Mouse (Mus musculus): ENCODE results near the gene Plekha5. TPM values are rescaled to one million over a fixed set of nuclear protein-coding genes. Genes with fewer than 3 reads are reported as not detected.
A peak's percentile ranks its signal among the peaks of the same experiment; 100 is the strongest.

Gene Plekha5
- polyA plus RNA-seq, 1 experiment from 2014 or later: 62.1 TPM

GRCm38 (mm10) chr6:140614711-140615110 lies 190.9 kb downstream of the Plekha5 start:
- Histone ChIP-seq H3K27ac (ENCODE audit: low read depth) (no peak overlapping the region), H3K9me3 (ENCODE audit: control insufficient read depth, low read length) (no peaks in the 10 kb centered on the region), H3K4me2 (ENCODE audit: low read length) (no peak overlapping the region), H3K9ac (ENCODE audit: low read length) (no peak overlapping the region), H3K4me3 (ENCODE audit: low read depth, low read length) (no peak overlapping the region), H3K4me1 (replicated peaks; ENCODE audit: control insufficient read depth, insufficient read depth, low read length) (no peaks in the 10 kb centered on the region), H3K36me3 (ENCODE audit: control insufficient read depth, insufficient read depth, low read length) (no peaks in the 10 kb centered on the region), H3K27me3 (replicated peaks; ENCODE audit: control insufficient read depth, insufficient read depth, low read length) (no peaks in the 10 kb centered on the region)
- ATAC-seq (replicated peaks; ENCODE audit: low FRiP score, low TSS enrichment, low read depth): no peak
- DNase-seq (ENCODE audit: low spot score): no peak
- WGBS: 85% methylated on average over 11 of the region's 11 CpGs

DNA sequence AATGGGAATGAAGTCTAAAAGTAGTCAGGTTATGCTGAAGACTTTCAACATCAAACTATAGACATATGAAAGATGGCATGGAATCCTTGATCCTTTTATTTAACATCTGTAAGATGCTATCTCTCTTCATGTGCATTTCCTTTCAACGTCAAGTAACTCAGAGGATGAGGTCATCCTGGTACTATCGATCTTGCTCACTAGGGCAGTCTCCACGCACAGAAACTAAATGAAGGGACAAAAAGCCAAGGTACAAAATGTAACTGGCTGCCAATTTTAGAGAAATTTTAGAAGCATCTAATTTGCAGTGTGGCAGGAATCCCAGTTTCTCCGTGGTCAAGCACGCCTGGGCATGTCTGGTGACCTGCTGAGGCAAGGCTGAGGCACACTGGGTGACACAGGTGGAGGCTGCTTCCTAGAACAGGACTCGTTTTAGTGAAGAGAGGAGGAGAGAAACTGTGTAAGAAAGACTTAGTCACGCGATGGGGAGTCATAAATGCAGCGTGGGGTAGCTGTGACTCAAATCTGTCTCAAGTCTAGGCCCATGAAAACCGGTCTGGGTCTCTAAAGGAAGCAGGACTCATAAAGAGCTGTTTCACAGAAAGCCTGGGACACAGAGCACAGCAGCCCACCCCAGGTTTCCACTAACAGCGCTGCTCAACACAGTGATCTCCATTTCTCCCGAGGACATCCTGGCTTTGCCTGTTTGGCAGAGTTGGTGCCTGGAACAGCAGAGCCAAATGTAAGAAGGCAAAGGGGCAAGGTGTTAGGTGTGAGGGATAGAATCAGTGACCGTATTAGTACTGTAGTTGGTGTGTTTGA lies 196.9 kb downstream of the Plekha5 start:
- Histone ChIP-seq H3K27ac (ENCODE audit: low read depth) (no peak overlapping the region), H3K4me1 (replicated peaks; ENCODE audit: control insufficient read depth, insufficient read depth, low read length) (peaks cover 11% of the 10 kb centered on the region), H3K9me3 (ENCODE audit: control insufficient read depth, low read length) (no peaks in the 10 kb centered on the region), H3K9ac (ENCODE audit: low read length) (no peak overlapping the region), H3K27me3 (replicated peaks; ENCODE audit: control insufficient read depth, insufficient read depth, low read length) (no peaks in the 10 kb centered on the region), H3K4me2 (ENCODE audit: low read length) (no peak overlapping the region), H3K36me3 (ENCODE audit: control insufficient read depth, insufficient read depth, low read length) (no peaks in the 10 kb centered on the region), H3K4me3 (ENCODE audit: low read depth, low read length) (no peak overlapping the region)
- DNase-seq (ENCODE audit: low spot score) (no peak), ATAC-seq (replicated peaks; ENCODE audit: low FRiP score, low TSS enrichment, low read depth) (no peak)
- WGBS: 68% methylated on average over 13 of the region's 13 CpGs

DNA sequence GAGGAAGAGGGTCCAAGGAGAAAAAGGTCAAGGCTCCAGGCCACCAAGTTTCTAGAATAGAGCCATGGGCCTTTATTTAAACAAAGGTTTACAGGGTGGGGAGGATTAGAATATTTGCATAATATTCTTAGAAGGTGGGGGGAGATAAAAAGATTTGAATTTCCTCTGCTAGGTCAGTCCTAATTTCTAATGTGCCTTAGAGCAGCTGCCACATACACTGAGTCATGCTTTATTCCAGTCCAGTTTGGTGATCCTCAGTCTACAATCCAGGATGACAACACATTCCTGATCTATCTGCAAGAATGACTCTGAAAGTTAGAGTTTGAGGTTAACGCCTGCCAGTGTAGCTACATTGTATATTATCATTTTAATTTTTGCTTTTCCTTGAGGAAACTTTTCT lies 197.8 kb downstream of the Plekha5 start:
- H3K9ac ChIP-seq (ENCODE audit: low read length): no peak overlapping the region
- DNase-seq (ENCODE audit: low spot score) (no peak), ATAC-seq (replicated peaks; ENCODE audit: low FRiP score, low TSS enrichment, low read depth) (no peak)
- H3K4me1 ChIP-seq (replicated peaks; ENCODE audit: control insufficient read depth, insufficient read depth, low read length): peaks cover 20% of the 10 kb centered on the region
- no peak overlapping the region for H3K4me2 ChIP-seq (ENCODE audit: low read length)
- no peak overlapping the region for H3K4me3 ChIP-seq (ENCODE audit: low read depth, low read length)
- no peak overlapping the region for H3K27ac ChIP-seq (ENCODE audit: low read depth)
- no peaks in the 10 kb centered on the region for H3K36me3 ChIP-seq (ENCODE audit: control insufficient read depth, insufficient read depth, low read length)
- no peaks in the 10 kb centered on the region for H3K9me3 ChIP-seq (ENCODE audit: control insufficient read depth, low read length)
- no peaks in the 10 kb centered on the region for H3K27me3 ChIP-seq (replicated peaks; ENCODE audit: control insufficient read depth, insufficient read depth, low read length)
- WGBS: 93% methylated on average over 1 of the region's 1 CpGs

DNA sequence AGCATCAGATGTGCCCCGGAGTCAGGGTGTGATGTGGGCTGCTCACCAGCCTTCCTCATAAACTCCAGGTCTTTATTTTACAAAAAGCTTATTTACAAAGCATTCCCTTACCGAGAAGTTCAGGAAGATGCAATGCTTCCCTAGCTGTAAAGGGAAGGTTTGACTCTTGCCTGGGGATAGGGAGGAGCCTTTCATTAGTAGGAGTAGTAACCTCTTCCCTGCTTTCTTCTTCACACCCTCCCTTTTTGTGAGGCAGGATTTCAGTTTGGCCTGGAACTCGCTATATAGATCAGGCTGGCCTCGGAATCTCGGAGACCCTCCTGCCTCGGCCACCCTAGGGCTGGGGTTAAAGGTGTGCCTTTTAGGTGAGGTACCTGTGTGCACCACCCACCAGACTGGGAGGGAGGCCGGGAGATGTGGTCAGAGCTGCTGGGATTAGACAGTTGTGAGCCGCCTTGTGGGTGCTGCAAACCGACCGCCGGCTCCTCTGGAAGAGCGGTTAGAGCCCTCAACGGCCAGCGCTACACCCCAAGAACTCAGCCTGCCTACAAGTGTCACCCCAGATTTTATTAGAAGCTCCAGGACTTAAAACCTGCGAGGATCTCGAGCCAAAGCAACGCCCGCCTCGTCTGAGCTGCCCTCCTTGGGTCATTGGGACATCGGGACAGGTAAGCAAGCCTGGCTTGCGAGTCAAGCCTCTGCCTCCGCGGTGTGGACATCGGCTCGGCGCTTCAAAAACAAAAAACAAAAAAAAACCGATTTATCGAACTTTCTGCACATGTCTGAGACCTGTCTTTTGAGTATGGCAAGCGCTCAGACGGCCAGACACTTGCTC lies 198.8 kb downstream of the Plekha5 start, which contains the start of gene Aebp2:
Gene Aebp2 (plus strand): TSS at position 273 of the 835 bp plus-strand sequence.
- H3K9me3 ChIP-seq (ENCODE audit: control insufficient read depth, low read length): no peaks in the 10 kb centered on the region
- no peak for DNase-seq (ENCODE audit: low spot score)
- peak within 1 kb of the TSS; percentile 94 for H3K9ac ChIP-seq (ENCODE audit: low read length)
- H3K4me3 ChIP-seq (ENCODE audit: low read depth, low read length): peak within 1 kb of the TSS; percentile 98
- peak within 1 kb of the TSS; percentile 93 for H3K27ac ChIP-seq (ENCODE audit: low read depth)
- peak within 1 kb of the TSS; percentile 50 for H3K4me2 ChIP-seq (ENCODE audit: low read length)
- no peaks in the 10 kb centered on the region for H3K27me3 ChIP-seq (replicated peaks; ENCODE audit: control insufficient read depth, insufficient read depth, low read length)
- ATAC-seq (replicated peaks; ENCODE audit: low FRiP score, low TSS enrichment, low read depth): 0 out of 2 replicates have a peak, but pooled peaks have one; percentile 0
- H3K4me1 ChIP-seq (replicated peaks; ENCODE audit: control insufficient read depth, insufficient read depth, low read length): peaks cover 24% of the 10 kb centered on the region
- no peaks in the 10 kb centered on the region for H3K36me3 ChIP-seq (ENCODE audit: control insufficient read depth, insufficient read depth, low read length)
- WGBS: 38% methylated on average over 30 of the region's 30 CpGs

DNA sequence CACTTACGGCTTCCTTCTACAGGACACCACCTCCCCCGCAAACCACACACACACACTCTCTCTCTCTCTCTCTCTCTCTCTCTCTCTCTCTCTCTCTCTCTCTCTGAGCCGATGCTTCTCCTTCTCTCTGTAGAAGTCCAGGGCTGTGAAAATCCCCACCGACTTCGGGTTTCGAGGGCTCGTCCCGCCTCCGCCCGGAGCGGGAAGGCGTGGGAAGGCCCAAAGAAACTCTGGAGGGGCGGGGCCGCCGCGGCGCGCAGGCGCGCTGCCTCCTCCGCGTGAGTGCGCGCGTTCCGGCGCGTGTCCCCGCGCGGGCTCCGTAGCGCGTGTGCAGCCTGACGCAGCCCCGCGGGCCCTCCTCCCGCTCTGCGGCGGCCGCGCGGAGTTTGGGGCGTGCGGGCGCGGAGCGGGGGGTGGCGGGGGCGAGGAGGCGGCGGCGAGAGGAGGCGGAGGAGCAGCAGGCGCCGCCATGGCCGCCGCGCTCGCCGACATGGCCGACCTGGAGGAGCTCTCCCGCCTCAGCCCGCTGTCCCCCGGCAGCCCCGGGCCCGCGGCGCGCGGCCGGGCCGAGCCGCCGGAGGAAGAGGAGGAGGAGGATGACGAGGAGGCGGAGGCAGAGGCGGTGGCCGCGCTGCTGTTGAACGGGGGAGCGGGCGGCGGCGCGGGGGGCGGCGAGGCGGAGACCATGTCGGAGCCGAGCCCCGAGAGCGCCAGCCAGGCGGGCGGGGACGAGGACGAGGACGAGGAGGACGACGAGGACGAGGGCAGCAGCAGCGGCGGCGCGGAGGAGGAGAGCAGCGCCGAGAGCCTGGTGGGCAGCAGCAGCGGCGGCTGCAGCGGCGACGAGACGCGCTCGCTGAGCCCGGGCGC lies 199.6 kb downstream of the Plekha5 start:
- no peaks in the 10 kb centered on the region for H3K36me3 ChIP-seq (ENCODE audit: control insufficient read depth, insufficient read depth, low read length)
- H3K9me3 ChIP-seq (ENCODE audit: control insufficient read depth, low read length): no peaks in the 10 kb centered on the region
- H3K4me3 ChIP-seq (ENCODE audit: low read depth, low read length): peak overlapping the region; percentile 98
- ATAC-seq (replicated peaks; ENCODE audit: low FRiP score, low TSS enrichment, low read depth): peak; percentile 91
- DNase-seq (ENCODE audit: low spot score): peak; percentile 88
- H3K27ac ChIP-seq (ENCODE audit: low read depth): peak overlapping the region; percentile 93
- peak overlapping the region; percentile 94 for H3K9ac ChIP-seq (ENCODE audit: low read length)
- peak overlapping the region; percentile 50 for H3K4me2 ChIP-seq (ENCODE audit: low read length)
- no peaks in the 10 kb centered on the region for H3K27me3 ChIP-seq (replicated peaks; ENCODE audit: control insufficient read depth, insufficient read depth, low read length)
- WGBS: under 1% methylated on average over 104 of the region's 117 CpGs
- H3K4me1 ChIP-seq (replicated peaks; ENCODE audit: control insufficient read depth, insufficient read depth, low read length): peaks cover 25% of the 10 kb centered on the region

- peak; percentile 18 for ATAC-seq (replicated peaks; ENCODE audit: low FRiP score, low TSS enrichment, low read depth)
- H3K36me3 ChIP-seq (ENCODE audit: control insufficient read depth, insufficient read depth, low read length): no peaks in the 10 kb centered on the region
- WGBS: under 1% methylated on average over 62 of the region's 80 CpGs
These were observed 200.5 kb downstream of the Plekha5 start for GRCm38 (mm10) chr6:140624096-140625051.

DNA sequence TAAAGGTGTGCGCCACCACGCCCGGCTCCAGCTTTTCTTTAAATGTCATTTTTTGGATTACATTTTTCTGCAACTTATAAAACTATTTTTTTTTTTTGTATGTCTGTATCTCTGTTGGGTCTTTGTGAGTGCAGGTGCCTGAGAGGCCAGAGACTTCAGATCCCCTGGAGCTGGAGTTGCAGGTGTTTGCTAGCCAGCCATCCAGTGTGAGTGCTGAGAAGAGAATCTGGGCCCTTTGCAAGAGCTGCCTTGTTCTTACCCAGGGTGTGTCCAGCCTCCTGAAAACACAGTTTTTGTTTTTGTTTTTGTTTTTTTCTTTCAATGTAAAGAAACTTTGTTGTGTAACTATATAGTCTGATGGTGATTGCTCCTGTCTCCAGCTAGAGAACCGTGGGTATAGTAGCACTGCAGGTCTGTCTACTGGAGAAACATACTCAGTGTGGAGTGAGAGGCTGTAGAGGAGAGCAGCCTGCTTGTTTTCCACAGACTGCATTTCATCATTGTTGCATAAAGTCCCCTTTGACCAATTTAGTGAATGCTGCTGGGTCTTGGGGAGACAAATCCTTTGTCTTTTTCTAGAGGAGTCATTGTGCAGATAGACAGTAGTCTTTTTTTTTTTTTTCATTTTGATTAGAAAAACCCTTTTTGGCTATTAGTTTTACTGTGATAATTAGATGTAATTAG lies 205.5 kb downstream of the Plekha5 start:
- Histone ChIP-seq H3K4me1 (replicated peaks; ENCODE audit: control insufficient read depth, insufficient read depth, low read length) (peaks cover 25% of the 10 kb centered on the region), H3K27me3 (replicated peaks; ENCODE audit: control insufficient read depth, insufficient read depth, low read length) (no peaks in the 10 kb centered on the region), H3K36me3 (ENCODE audit: control insufficient read depth, insufficient read depth, low read length) (peaks cover 7% of the 10 kb centered on the region), H3K9ac (ENCODE audit: low read length) (no peak overlapping the region), H3K9me3 (ENCODE audit: control insufficient read depth, low read length) (no peaks in the 10 kb centered on the region), H3K4me2 (ENCODE audit: low read length) (no peak overlapping the region), H3K27ac (ENCODE audit: low read depth) (no peak overlapping the region), H3K4me3 (ENCODE audit: low read depth, low read length) (no peak overlapping the region)
- no peak for DNase-seq (ENCODE audit: low spot score)
- ATAC-seq (replicated peaks; ENCODE audit: low FRiP score, low TSS enrichment, low read depth): no peak
- 88% methylated on average over 4 of the region's 4 CpGs for WGBS

More at GRCm38 (mm10) chr6:140624096-140625051, 200.5 kb downstream of the Plekha5 start:
- peak; percentile 84 for DNase-seq (ENCODE audit: low spot score)
- Histone ChIP-seq H3K27ac (ENCODE audit: low read depth) (peak overlapping the region; percentile 93), H3K27me3 (replicated peaks; ENCODE audit: control insufficient read depth, insufficient read depth, low read length) (no peaks in the 10 kb centered on the region), H3K9me3 (ENCODE audit: control insufficient read depth, low read length) (no peaks in the 10 kb centered on the region), H3K9ac (ENCODE audit: low read length) (peak overlapping the region; percentile 94), H3K4me1 (replicated peaks; ENCODE audit: control insufficient read depth, insufficient read depth, low read length) (peaks cover 25% of the 10 kb centered on the region), H3K4me2 (ENCODE audit: low read length) (peak overlapping the region; percentile 50), H3K4me3 (ENCODE audit: low read depth, low read length) (peak overlapping the region; percentile 98)

Data from intestine, embryonic 14.5 days (tissue).